Mouse (Mus musculus): ENCODE results near the gene Pigq.
A peak's percentile ranks its signal among the peaks of the same experiment; 100 is the strongest.

Gene Pigq

GRCm38 (mm10) chr17:25925348-25925747 is 19.4 kb downstream of the Pigq start:
- DNase-seq (ENCODE audit: low read depth in 1 of 2, low spot score in 2 of 2) = no peak

GRCm38 (mm10) chr17:25922120-25922519 is 22.6 kb downstream of the Pigq start:
- no peak for DNase-seq (ENCODE audit: low read depth in 1 of 2, low spot score in 2 of 2)

- peak; percentile 98 to 99 for DNase-seq (ENCODE audit: low read depth in 1 of 2, low spot score in 2 of 2)
Measured at GRCm38 (mm10) chr17:25919786-25920642, 24.7 kb downstream of the Pigq start.

- DNase-seq (ENCODE audit: low read depth in 1 of 2, low spot score in 2 of 2) = no peak
Measured at GRCm38 (mm10) chr17:25919144-25919785, 25.5 kb downstream of the Pigq start, which contains the start of gene Rab40c. Rab40c (minus strand) TSS chr17:25919727.

- no peak for DNase-seq (ENCODE audit: low read depth in 1 of 2, low spot score in 2 of 2)
Measured at GRCm38 (mm10) chr17:25918037-25918750, 26.5 kb downstream of the Pigq start.

GRCm38 (mm10) chr17:25916931-25917647 is 27.6 kb downstream of the Pigq start:
- no peak for DNase-seq (ENCODE audit: low read depth in 1 of 2, low spot score in 2 of 2)

GRCm38 (mm10) chr17:25914295-25914694 is 30.4 kb downstream of the Pigq start:
- DNase-seq (ENCODE audit: low read depth in 1 of 2, low spot score in 2 of 2) = no peak

- no peak for DNase-seq (ENCODE audit: low read depth in 1 of 2, low spot score in 2 of 2)
Measured at GRCm38 (mm10) chr17:25913877-25914275, 30.9 kb downstream of the Pigq start.

GRCm38 (mm10) chr17:25913186-25913876 is 31.4 kb downstream of the Pigq start:
- no peak for DNase-seq (ENCODE audit: low read depth in 1 of 2, low spot score in 2 of 2)

GRCm38 (mm10) chr17:25911816-25912215 is 32.9 kb downstream of the Pigq start:
- no peak for DNase-seq (ENCODE audit: low read depth in 1 of 2, low spot score in 2 of 2)

GRCm38 (mm10) chr17:25907640-25908039 is 37.1 kb downstream of the Pigq start:
- no peak for DNase-seq (ENCODE audit: low read depth in 1 of 2, low spot score in 2 of 2)

- DNase-seq (ENCODE audit: low read depth in 1 of 2, low spot score in 2 of 2) = no peak
Measured at GRCm38 (mm10) chr17:25903061-25903460, 41.7 kb downstream of the Pigq start.

- DNase-seq (ENCODE audit: low read depth in 1 of 2, low spot score in 2 of 2) = no peak
Measured at GRCm38 (mm10) chr17:25900193-25900592, 44.5 kb downstream of the Pigq start.

- no peak for DNase-seq (ENCODE audit: low read depth in 1 of 2, low spot score in 2 of 2)
Measured at GRCm38 (mm10) chr17:25895891-25896290, 48.8 kb downstream of the Pigq start.

- no peak for DNase-seq (ENCODE audit: low read depth in 1 of 2, low spot score in 2 of 2)
Measured at GRCm38 (mm10) chr17:25895415-25895814, 49.3 kb downstream of the Pigq start.

GRCm38 (mm10) chr17:25893975-25894617 is 50.6 kb downstream of the Pigq start:
- peak in 1 of 2 experiments; percentile 44 for DNase-seq (ENCODE audit: low read depth in 1 of 2, low spot score in 2 of 2)

- no peak for DNase-seq (ENCODE audit: low read depth in 1 of 2, low spot score in 2 of 2)
Measured at GRCm38 (mm10) chr17:25888837-25889236, 55.9 kb downstream of the Pigq start.

GRCm38 (mm10) chr17:25887467-25887866 is 57.3 kb downstream of the Pigq start:
- no peak for DNase-seq (ENCODE audit: low read depth in 1 of 2, low spot score in 2 of 2)

- DNase-seq (ENCODE audit: low read depth in 1 of 2, low spot score in 2 of 2) = no peak
Measured at GRCm38 (mm10) chr17:25886806-25887205, 57.9 kb downstream of the Pigq start.

- no peak for DNase-seq (ENCODE audit: low read depth in 1 of 2, low spot score in 2 of 2)
Measured at GRCm38 (mm10) chr17:25885636-25886035, 59.1 kb downstream of the Pigq start.
